Mouse (Mus musculus) heart, postnatal 0 days (tissue): ENCODE data around the gene Kcnq1.

Source experiments
- CTCF ChIP-seq: IDR thresholded peaks from 2 replicates; pipeline ENCODE4 v1.5.1; 2016; ENCODE audit warnings: antibody characterized with exemption, control low read depth, low read depth
- EP300 ChIP-seq: IDR thresholded peaks from 2 replicates; pipeline ENCODE4 v1.6.1; 2016; ENCODE audit warnings: antibody characterized with exemption, low read depth

DNA sequence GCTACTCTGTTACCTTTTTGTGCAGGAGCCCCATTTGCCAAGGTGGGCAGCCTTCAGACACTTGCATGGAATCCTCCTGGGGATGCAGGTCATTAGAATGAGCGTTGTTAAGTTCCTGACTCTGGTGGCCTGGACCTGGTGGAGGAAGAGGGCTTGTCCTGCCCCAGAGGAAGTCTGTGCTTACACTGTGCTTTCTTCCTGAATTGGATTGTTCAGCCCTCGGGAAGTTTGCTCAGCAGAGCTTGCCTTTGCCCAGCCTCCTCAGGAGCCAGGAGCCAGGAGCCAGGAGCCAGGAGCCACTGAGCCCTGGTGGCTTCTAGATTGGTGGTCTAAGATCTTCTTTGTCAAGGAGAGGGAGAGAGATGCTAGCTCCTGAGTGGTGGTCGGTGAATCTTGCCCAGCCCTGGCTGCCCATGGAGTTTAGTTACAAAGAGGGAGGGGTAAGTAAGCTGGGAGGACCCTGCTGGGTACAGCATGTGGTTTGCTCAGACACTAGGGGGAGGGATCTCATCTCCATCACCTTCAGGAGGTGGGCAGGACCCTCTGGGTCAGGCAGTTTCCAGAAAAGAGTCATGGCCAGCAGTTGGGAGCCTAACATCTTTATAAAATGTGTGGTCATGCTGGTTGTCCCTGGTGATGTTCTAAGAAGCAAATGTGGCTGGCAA, 3.0 kb downstream of the Kcnq1 start:
- TF ChIP-seq CTCF = no peak
- TF ChIP-seq EP300 = no peak
